Mouse (Mus musculus) cerebellum, adult 2 months (tissue): ENCODE data around the gene Polq. TPM values are rescaled to one million over a fixed set of nuclear protein-coding genes. Genes with fewer than 3 reads are reported as not detected.
"Not testable (repeated sequence)": the region's sequence is repeated elsewhere in the genome, so short reads cannot be mapped to it uniquely, and the experiment has no call there.

ENCODE experiments used
- DNase-seq, 2 experiments: peaks; one replicate each; pipeline ENCODE4 v3.0.0; 2021
- H3K27ac ChIP-seq: fragments of 200-500 bp; 2 replicates; pipeline ENCODE4 v1.5.1; 2012; ENCODE audit warnings: low read length, control low read depth, inconsistent platforms; ENCODE audit not compliant: insufficient read depth
- H3K27me3 ChIP-seq: fragments of 200-500 bp; 2 replicates; pipeline ENCODE4 v1.6.1; 2012; ENCODE audit warnings: inconsistent platforms, mild to moderate bottlenecking, low read length, moderate library complexity; ENCODE audit not compliant: control insufficient read depth, insufficient read depth
- H3K4me1 ChIP-seq: fragments of 200-500 bp; 2 replicates; pipeline ENCODE4 v1.6.1; 2011; ENCODE audit warnings: low read length; ENCODE audit not compliant: control insufficient read depth, insufficient read depth
- H3K4me3 ChIP-seq: fragments of 200-500 bp; replicated peaks from 2 replicates; pipeline ENCODE3; 2011; ENCODE audit warnings: mild to moderate bottlenecking, low read depth, low read length, control low read depth; ENCODE audit not compliant: insufficient read depth
- CTCF ChIP-seq: fragments of 200-500 bp; IDR thresholded peaks from 2 replicates; pipeline ENCODE4 v1.5.1; 2011; ENCODE audit warnings: low read depth, mild to moderate bottlenecking, control low read depth, low read length, moderate library complexity, borderline replicate concordance; ENCODE audit not compliant: insufficient read depth
- POLR2A ChIP-seq: fragments of 200-500 bp; IDR thresholded peaks from 2 replicates; pipeline ENCODE4 v1.6.1; 2011; ENCODE audit warnings: low read length, control low read depth, borderline replicate concordance; ENCODE audit not compliant: insufficient read depth
- WGBS: fragments of 180-500 bp; shearing (Covaris S2); methylation state at CpG from one replicate; pipeline ENCODE4 v1.1.7; 2018; 5-methylcytosine and 5-hydroxymethylcytosine counted together
- polyA plus RNA-seq: library from polyadenylated mRNA; depleted of rRNA; stranded (reverse); fragments of >200 nt; gene quantifications from 2 replicates; pipeline ENCODE4 v1.2.3, GENCODE M21; 2012; rRNA removed

The Polq gene
- polyA plus RNA-seq, 1 experiment, result 0.90 TPM

- WGBS, result 14% methylated on average over 3 of the region's 3 CpGs
- no peak overlapping the region for H3K4me3 ChIP-seq
- TF ChIP-seq POLR2A, result no peak
- TF ChIP-seq CTCF, result peak; percentile 79
Observed at GRCm38 (mm10) chr16:37109285-37109684, 97.7 kb downstream of the Polq start.

GRCm38 (mm10) chr16:37125190-37125589, 113.6 kb downstream of the Polq start:
- 100% methylated on average over 1 of the region's 1 CpGs for WGBS
- not testable (repeated sequence) for DNase-seq, H3K27me3 ChIP-seq, H3K4me1 ChIP-seq, H3K27ac ChIP-seq, H3K4me3 ChIP-seq

More at GRCm38 (mm10) chr16:37109285-37109684, 97.7 kb downstream of the Polq start:
- H3K4me1 ChIP-seq, result peaks cover 4% of the 10 kb centered on the region
- H3K27ac ChIP-seq, result no peak overlapping the region
- DNase-seq, result peak; percentile 52 to 81
- H3K27me3 ChIP-seq, result no peaks in the 10 kb centered on the region

Other genes with a start within 250 kb of the Polq start
- 13.1 and 26.7 TPM in 2 replicates for gene Slc15a2, start 226.8 kb upstream of the Polq start, polyA plus RNA-seq
- gene Iqcb1, start 183.4 kb upstream of the Polq start, polyA plus RNA-seq, result 30.2 and 31.4 TPM in 2 replicates
- 2.4 and 3.1 TPM in 2 replicates for gene Eaf2, start 136.8 kb upstream of the Polq start, polyA plus RNA-seq
- 49.0 and 49.1 TPM in 2 replicates for gene Golgb1, start 136.6 kb upstream of the Polq start, polyA plus RNA-seq
- 2.3 and 3.3 TPM in 2 replicates for gene Hcls1, start 76.8 kb upstream of the Polq start, polyA plus RNA-seq
- 1.1 and 1.9 TPM in 2 replicates for gene Fbxo40, start 21.3 kb upstream of the Polq start, polyA plus RNA-seq